Mouse (Mus musculus): Measurements from ENCODE around the gene Igfbp6. TPM values are rescaled to one million over a fixed set of nuclear protein-coding genes. Genes with fewer than 3 reads are reported as not detected.

The Igfbp6 gene
- total and polyA plus RNA-seq, 3 experiments: 0.38 TPM; not detected in 2

DNA sequence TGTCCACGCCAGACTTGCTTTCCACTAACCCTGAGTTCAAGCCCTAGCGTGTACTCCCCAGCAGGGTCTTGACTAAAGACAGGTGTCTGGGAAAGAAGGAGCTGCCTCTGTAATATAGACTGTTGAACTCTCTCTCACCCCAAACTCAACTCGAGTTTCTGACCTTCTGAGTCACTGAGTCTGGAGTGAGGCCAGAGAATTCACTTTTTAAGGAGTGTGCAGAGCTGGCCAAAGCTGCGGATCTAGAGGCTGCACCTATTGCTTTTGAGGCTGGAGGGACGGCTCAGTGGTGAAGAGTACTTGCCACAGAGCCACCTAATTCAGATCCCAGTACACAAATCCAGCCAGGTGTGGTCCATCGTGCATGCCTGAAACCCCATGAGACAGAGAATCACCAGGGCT lies 23.5 kb downstream of the Igfbp6 start:
- Histone ChIP-seq H3K79me2 (replicated peaks; ENCODE audit: control insufficient read depth, extremely low read depth, insufficient read depth, poor library complexity, severe bottlenecking) (no peaks in the 10 kb centered on the region), H3K4me3 (replicated peaks in 1 of 3; ENCODE audit: low read depth in 2 of 3, low read length in 2 of 3, poor library complexity in 1 of 3) (no peak overlapping the region), H3K4me1 (ENCODE audit: control insufficient read depth in 1 of 2, insufficient read depth in 2 of 2) (peaks cover 0 to 9% of the 10 kb centered on the region in 2 experiments; a peak in 2 of 4 replicates), H3K9me3 (replicated peaks; ENCODE audit: low read length) (no peaks in the 10 kb centered on the region), H3K36me3 (replicated peaks in 1 of 2; ENCODE audit: control insufficient read depth in 1 of 2, insufficient read depth in 1 of 2, low read length in 1 of 2) (peaks cover 0 to 4% of the 10 kb centered on the region in 2 experiments), H3K9ac (ENCODE audit: insufficient read depth, low read depth) (no peak overlapping the region), H3K27me3 (replicated peaks) (peaks cover 3% of the 10 kb centered on the region), H3K27ac (ENCODE audit: insufficient read depth, low read depth) (no peak overlapping the region), H3K4me2 (ENCODE audit: insufficient read depth, low read depth, poor library complexity, severe bottlenecking) (no peak overlapping the region)
- TF ChIP-seq UBTF (IDR thresholded peaks at IDR 0.05; ENCODE audit: low read depth, low read length): no peak
- TF ChIP-seq JUN (IDR thresholded peaks at IDR 0.05; ENCODE audit: insufficient read depth, low read depth, low read length): no peak
- no peak for TF ChIP-seq MAX (IDR thresholded peaks at IDR 0.05; ENCODE audit: low read length)
- TF ChIP-seq NRF1 (IDR thresholded peaks at IDR 0.05; ENCODE audit: low read depth, low read length): no peak
- TF ChIP-seq RAD21 (IDR thresholded peaks at IDR 0.05; ENCODE audit: low read depth, low read length): no peak
- no peak for TF ChIP-seq JUND (conservative IDR thresholded peaks at IDR 0.05; ENCODE audit: low read depth, low read length)
- TF ChIP-seq SIN3A (IDR thresholded peaks at IDR 0.05; ENCODE audit: low read length): no peak
- no peak for TF ChIP-seq E2F4 (IDR thresholded peaks at IDR 0.05; ENCODE audit: insufficient replicate concordance, low read depth, low read length)
- no peak for DNase-seq (ENCODE audit: extremely low read depth)
- dilution Hi-C loops (cut with MboI; ENCODE audit: extremely low pct_ligation_motif_present, extremely low pct_unique_long_range_greater_than_20kb, low sequenced_read_pairs): no loop called here
- in situ Hi-C loops (cut with MboI; ENCODE audit: low pct_ligation_motif_present, low pct_unique_long_range_greater_than_20kb, low sequenced_read_pairs): no loop called here

DNA sequence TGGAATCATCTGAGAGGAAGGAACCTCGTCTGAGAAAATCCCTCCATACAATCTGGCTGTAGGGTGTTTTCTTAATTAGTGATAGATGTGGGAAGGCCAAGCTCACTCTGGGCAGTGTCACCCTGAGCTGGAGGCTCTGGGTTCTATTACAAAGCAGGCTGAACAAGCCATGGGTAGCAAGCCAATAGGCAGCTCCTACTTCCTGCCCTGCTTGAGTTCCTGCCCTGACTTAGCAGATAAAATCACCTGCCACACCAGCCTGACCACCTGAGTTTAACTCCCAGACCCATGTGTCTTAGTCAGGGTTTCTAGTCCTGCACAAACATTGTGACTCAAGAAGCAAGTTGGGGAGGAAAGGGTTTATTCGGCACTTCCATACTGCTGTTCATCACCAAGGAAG lies 24.9 kb downstream of the Igfbp6 start:
- in situ Hi-C loops (cut with MboI; ENCODE audit: low pct_ligation_motif_present, low pct_unique_long_range_greater_than_20kb, low sequenced_read_pairs): no loop called here
- TF ChIP-seq IRF4 (IDR thresholded peaks at IDR 0.05; ENCODE audit: low read depth, low read length): no peak
- TF ChIP-seq CTCF (conservative IDR thresholded peaks at IDR 0.05 in 1 of 2, IDR thresholded peaks at IDR 0.05 in 1 of 2; ENCODE audit: low read depth in 2 of 2, low read length in 2 of 2): no peak
- TF ChIP-seq PAX5 (IDR thresholded peaks at IDR 0.05; ENCODE audit: low read length): no peak
- no peak for TF ChIP-seq NELFE (IDR thresholded peaks at IDR 0.05; ENCODE audit: low read depth, low read length)
- no peak for TF ChIP-seq MAFK (IDR thresholded peaks at IDR 0.05; ENCODE audit: insufficient replicate concordance, low read length)
- TF ChIP-seq RAD21 (IDR thresholded peaks at IDR 0.05; ENCODE audit: low read depth, low read length): no peak
- TF ChIP-seq BHLHE40 (IDR thresholded peaks at IDR 0.05; ENCODE audit: low read depth, low read length): no peak
- no peak for TF ChIP-seq GABPA (IDR thresholded peaks at IDR 0.05; ENCODE audit: insufficient replicate concordance, low read depth, low read length)
- Histone ChIP-seq H3K4me1 (ENCODE audit: control insufficient read depth in 1 of 2, insufficient read depth in 2 of 2) (peaks cover 0 to 9% of the 10 kb centered on the region in 2 experiments; a peak in 2 of 4 replicates), H3K36me3 (replicated peaks in 1 of 2; ENCODE audit: control insufficient read depth in 1 of 2, insufficient read depth in 1 of 2, low read length in 1 of 2) (no peaks in the 10 kb centered on the region), H3K79me2 (replicated peaks; ENCODE audit: control insufficient read depth, extremely low read depth, insufficient read depth, poor library complexity, severe bottlenecking) (no peaks in the 10 kb centered on the region), H3K27me3 (replicated peaks) (no peaks in the 10 kb centered on the region), H3K4me3 (replicated peaks in 1 of 3; ENCODE audit: low read depth in 2 of 3, low read length in 2 of 3, poor library complexity in 1 of 3) (no peak overlapping the region), H3K9ac (ENCODE audit: insufficient read depth, low read depth) (no peak overlapping the region), H3K27ac (ENCODE audit: insufficient read depth, low read depth) (no peak overlapping the region), H3K4me2 (ENCODE audit: insufficient read depth, low read depth, poor library complexity, severe bottlenecking) (no peak overlapping the region), H3K9me3 (replicated peaks; ENCODE audit: low read length) (no peaks in the 10 kb centered on the region)
- DNase-seq (ENCODE audit: extremely low read depth): no peak
- dilution Hi-C loops (cut with MboI; ENCODE audit: extremely low pct_ligation_motif_present, extremely low pct_unique_long_range_greater_than_20kb, low sequenced_read_pairs): no loop called here
